Mouse (Mus musculus): ENCODE data around the gene Ergic1. TPM values are rescaled to one million over a fixed set of nuclear protein-coding genes. Genes with fewer than 3 reads are reported as not detected.

The Ergic1 gene
- polyA plus RNA-seq, 1 experiment: 39.2 TPM

- Histone ChIP-seq H3K36me3 (ENCODE audit: control insufficient read depth, insufficient read depth, low read length) (peaks cover 15% of the 10 kb centered on the region), H3K27ac (ENCODE audit: insufficient read depth, low read length) (no peak overlapping the region), H3K27me3 (ENCODE audit: control insufficient read depth, insufficient read depth, low read length) (no peaks in the 10 kb centered on the region), H3K4me3 (ENCODE audit: extremely low read depth, insufficient read depth, insufficient read length) (no peak overlapping the region), H3K4me1 (ENCODE audit: control insufficient read depth, insufficient read depth, insufficient read length) (no peaks in the 10 kb centered on the region; the same call in 1 of the 2 replicates)
- TF ChIP-seq CTCF (IDR thresholded peaks at IDR 0.05; ENCODE audit: extremely low read depth, insufficient read depth, insufficient read length, insufficient replicate concordance) (no peak), POLR2A (IDR thresholded peaks at IDR 0.05; ENCODE audit: low read depth, low read length) (no peak)
- WGBS: 86% methylated on average over 7 of the region's 7 CpGs
- no peak for DNase-seq (ENCODE audit: low read depth in 1 of 2, low spot score in 2 of 2)
Measured at GRCm38 (mm10) chr17:26693424-26693823, 132.1 kb downstream of the Ergic1 start.

- Histone ChIP-seq H3K27ac (ENCODE audit: insufficient read depth, low read length) (no peak overlapping the region), H3K4me1 (ENCODE audit: control insufficient read depth, insufficient read depth, insufficient read length) (no peaks in the 10 kb centered on the region; the same call in 1 of the 2 replicates), H3K27me3 (ENCODE audit: control insufficient read depth, insufficient read depth, low read length) (no peaks in the 10 kb centered on the region), H3K4me3 (ENCODE audit: extremely low read depth, insufficient read depth, insufficient read length) (no peak overlapping the region), H3K36me3 (ENCODE audit: control insufficient read depth, insufficient read depth, low read length) (peaks cover 18% of the 10 kb centered on the region)
- TF ChIP-seq CTCF (IDR thresholded peaks at IDR 0.05; ENCODE audit: extremely low read depth, insufficient read depth, insufficient read length, insufficient replicate concordance): no peak
- no peak for TF ChIP-seq POLR2A (IDR thresholded peaks at IDR 0.05; ENCODE audit: low read depth, low read length)
- DNase-seq (ENCODE audit: low read depth in 1 of 2, low spot score in 2 of 2): no peak
- WGBS: 86% methylated on average over 7 of the region's 7 CpGs
Measured at GRCm38 (mm10) chr17:26694171-26694570, 132.9 kb downstream of the Ergic1 start.

DNA sequence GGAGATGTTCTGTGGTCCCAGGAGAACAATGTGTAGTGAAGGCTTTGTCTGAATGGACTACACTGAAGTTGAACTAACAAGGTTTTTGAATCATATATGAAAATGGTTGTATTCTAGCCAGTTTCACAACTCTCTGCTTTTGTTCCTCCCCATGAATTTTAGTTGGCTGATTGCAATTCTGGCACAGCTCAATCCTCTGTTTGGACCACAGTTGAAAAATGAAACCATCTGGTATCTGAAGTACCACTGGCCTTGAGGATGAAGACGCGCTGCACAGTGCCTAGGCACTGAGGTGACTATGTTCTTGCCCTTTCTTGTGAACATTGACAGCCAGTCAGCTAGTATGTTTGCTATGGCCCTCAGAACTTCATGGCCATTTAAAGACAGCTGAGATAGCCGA lies 133.9 kb downstream of the Ergic1 start:
- Histone ChIP-seq H3K4me3 (ENCODE audit: extremely low read depth, insufficient read depth, insufficient read length) (no peak overlapping the region), H3K4me1 (ENCODE audit: control insufficient read depth, insufficient read depth, insufficient read length) (no peaks in the 10 kb centered on the region; the same call in 1 of the 2 replicates)
- 93% methylated on average over 3 of the region's 3 CpGs for WGBS

GRCm38 (mm10) chr17:26698846-26699245 lies 137.6 kb downstream of the Ergic1 start:
- H3K36me3 ChIP-seq (ENCODE audit: control insufficient read depth, insufficient read depth, low read length): peaks cover 30% of the 10 kb centered on the region
- no peak overlapping the region for H3K4me3 ChIP-seq (ENCODE audit: extremely low read depth, insufficient read depth, insufficient read length)
- no peaks in the 10 kb centered on the region for H3K27me3 ChIP-seq (ENCODE audit: control insufficient read depth, insufficient read depth, low read length)
- TF ChIP-seq CTCF (IDR thresholded peaks at IDR 0.05; ENCODE audit: extremely low read depth, insufficient read depth, insufficient read length, insufficient replicate concordance) (peak; percentile 49; the same call in 1 of the 2 replicates), POLR2A (IDR thresholded peaks at IDR 0.05; ENCODE audit: low read depth, low read length) (no peak)
- no peaks in the 10 kb centered on the region for H3K4me1 ChIP-seq (ENCODE audit: control insufficient read depth, insufficient read depth, insufficient read length)
- peak in 1 of 2 experiments; percentile 17 for DNase-seq (ENCODE audit: low read depth in 1 of 2, low spot score in 2 of 2)
- H3K27ac ChIP-seq (ENCODE audit: insufficient read depth, low read length): no peak overlapping the region
- WGBS: 88% methylated on average over 5 of the region's 5 CpGs

More for the DNA sequence above, 133.9 kb downstream of the Ergic1 start:
- no peaks in the 10 kb centered on the region for H3K27me3 ChIP-seq (ENCODE audit: control insufficient read depth, insufficient read depth, low read length)
- peaks cover 26% of the 10 kb centered on the region for H3K36me3 ChIP-seq (ENCODE audit: control insufficient read depth, insufficient read depth, low read length)
- DNase-seq (ENCODE audit: low read depth in 1 of 2, low spot score in 2 of 2): no peak
- TF ChIP-seq POLR2A (IDR thresholded peaks at IDR 0.05; ENCODE audit: low read depth, low read length) (no peak), CTCF (IDR thresholded peaks at IDR 0.05; ENCODE audit: extremely low read depth, insufficient read depth, insufficient read length, insufficient replicate concordance) (no peak)
- no peak overlapping the region for H3K27ac ChIP-seq (ENCODE audit: insufficient read depth, low read length)

DNA sequence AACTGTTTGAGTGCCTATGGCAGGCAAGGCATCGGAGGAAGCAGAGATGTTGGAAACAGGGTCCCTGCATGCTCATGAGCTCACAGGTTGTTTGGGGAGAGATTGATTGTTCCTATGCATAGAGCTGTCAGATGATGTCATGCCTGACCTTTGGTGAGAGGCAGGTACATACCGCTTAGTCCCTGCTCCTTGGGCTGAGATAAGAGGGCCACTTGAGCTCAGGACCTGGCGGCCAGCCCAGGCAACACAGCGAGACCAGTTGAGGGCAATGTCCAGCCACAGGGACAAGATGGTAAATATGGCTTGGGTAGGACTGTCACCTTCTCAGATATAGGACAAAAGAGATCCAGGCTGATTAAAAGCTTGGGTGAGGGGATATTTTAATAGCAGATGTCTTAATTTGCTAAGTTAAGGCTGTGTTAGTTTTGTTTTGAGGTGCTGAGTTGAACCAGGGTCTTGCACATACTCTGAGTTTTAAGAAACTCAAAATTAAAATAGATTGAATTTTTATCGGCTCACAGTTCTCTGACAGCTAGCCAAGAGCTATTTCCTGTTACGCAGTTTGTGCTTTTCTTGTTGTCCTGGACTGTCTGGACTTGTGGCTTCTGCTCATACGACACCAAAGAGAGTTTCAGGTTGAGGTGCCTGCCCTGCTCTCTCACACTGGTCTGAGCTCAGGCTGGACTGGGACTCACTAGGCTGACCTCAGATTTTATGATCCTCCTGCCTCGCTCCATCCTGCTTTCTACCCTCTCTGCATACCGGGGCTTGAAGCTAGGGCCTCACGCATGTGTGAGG lies 138.7 kb downstream of the Ergic1 start:
- H3K4me3 ChIP-seq (ENCODE audit: extremely low read depth, insufficient read depth, insufficient read length): no peak overlapping the region
- H3K27me3 ChIP-seq (ENCODE audit: control insufficient read depth, insufficient read depth, low read length): no peaks in the 10 kb centered on the region
- H3K27ac ChIP-seq (ENCODE audit: insufficient read depth, low read length): peak overlapping the region; percentile 18; the same call in 1 of the 2 replicates
- no peak for TF ChIP-seq CTCF (IDR thresholded peaks at IDR 0.05; ENCODE audit: extremely low read depth, insufficient read depth, insufficient read length, insufficient replicate concordance)
- DNase-seq (ENCODE audit: low read depth in 1 of 2, low spot score in 2 of 2): no peak
- WGBS: 86% methylated on average over 10 of the region's 10 CpGs
- H3K36me3 ChIP-seq (ENCODE audit: control insufficient read depth, insufficient read depth, low read length): peaks cover 30% of the 10 kb centered on the region
- H3K4me1 ChIP-seq (ENCODE audit: control insufficient read depth, insufficient read depth, insufficient read length): no peaks in the 10 kb centered on the region

DNA sequence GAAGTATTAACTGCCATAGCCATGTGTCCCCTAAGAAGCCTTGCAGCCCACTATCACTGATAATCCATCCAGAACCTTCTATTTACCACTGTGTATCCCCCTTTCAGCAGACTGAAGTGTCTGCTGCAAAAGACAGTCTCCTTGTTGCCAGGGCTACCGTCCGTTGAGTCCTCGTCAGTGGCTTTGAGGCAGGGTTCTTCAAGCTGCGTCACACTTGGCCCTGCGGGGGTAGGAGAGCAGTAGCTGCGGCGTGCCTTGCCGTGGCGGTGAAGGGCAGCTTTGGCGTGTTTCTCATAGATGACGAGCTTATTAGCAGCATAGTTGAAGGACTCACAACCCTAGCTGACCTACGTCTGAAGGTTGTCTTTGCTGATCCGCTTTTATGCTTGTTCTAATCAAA lies 140.3 kb downstream of the Ergic1 start:
- WGBS: 92% methylated on average over 13 of the region's 13 CpGs
- Histone ChIP-seq H3K4me3 (ENCODE audit: extremely low read depth, insufficient read depth, insufficient read length) (no peak overlapping the region), H3K36me3 (ENCODE audit: control insufficient read depth, insufficient read depth, low read length) (peaks cover 25% of the 10 kb centered on the region), H3K4me1 (ENCODE audit: control insufficient read depth, insufficient read depth, insufficient read length) (peaks cover 2% of the 10 kb centered on the region; the same call in 1 of the 2 replicates), H3K27ac (ENCODE audit: insufficient read depth, low read length) (no peak overlapping the region), H3K27me3 (ENCODE audit: control insufficient read depth, insufficient read depth, low read length) (no peaks in the 10 kb centered on the region)
- DNase-seq (ENCODE audit: low read depth in 1 of 2, low spot score in 2 of 2): no peak
- TF ChIP-seq POLR2A (IDR thresholded peaks at IDR 0.05; ENCODE audit: low read depth, low read length) (no peak), CTCF (IDR thresholded peaks at IDR 0.05; ENCODE audit: extremely low read depth, insufficient read depth, insufficient read length, insufficient replicate concordance) (no peak)

- DNase-seq (ENCODE audit: low read depth in 1 of 2, low spot score in 2 of 2): no peak
- WGBS: 89% methylated on average over 4 of the region's 4 CpGs
- H3K27me3 ChIP-seq (ENCODE audit: control insufficient read depth, insufficient read depth, low read length): no peaks in the 10 kb centered on the region
- no peak overlapping the region for H3K27ac ChIP-seq (ENCODE audit: insufficient read depth, low read length)
- TF ChIP-seq POLR2A (IDR thresholded peaks at IDR 0.05; ENCODE audit: low read depth, low read length) (no peak), CTCF (IDR thresholded peaks at IDR 0.05; ENCODE audit: extremely low read depth, insufficient read depth, insufficient read length, insufficient replicate concordance) (no peak)
- H3K4me3 ChIP-seq (ENCODE audit: extremely low read depth, insufficient read depth, insufficient read length): no peak overlapping the region
- peaks cover 2% of the 10 kb centered on the region; the same call in 1 of the 2 replicates for H3K4me1 ChIP-seq (ENCODE audit: control insufficient read depth, insufficient read depth, insufficient read length)
- peaks cover 20% of the 10 kb centered on the region for H3K36me3 ChIP-seq (ENCODE audit: control insufficient read depth, insufficient read depth, low read length)
Measured at GRCm38 (mm10) chr17:26702621-26703020, 141.3 kb downstream of the Ergic1 start.
